Mouse (Mus musculus) kidney, adult 8-10 months (tissue): ENCODE measurements around the gene Psmb3.
"Not testable (repeated sequence)": the region's sequence is repeated elsewhere in the genome, so short reads cannot be mapped to it uniquely, and the experiment has no call there.

Source experiments
- DNase-seq, 2 experiments: peaks; one replicate each; pipeline ENCODE4 v3.0.0; 2022

Gene Psmb3

DNA sequence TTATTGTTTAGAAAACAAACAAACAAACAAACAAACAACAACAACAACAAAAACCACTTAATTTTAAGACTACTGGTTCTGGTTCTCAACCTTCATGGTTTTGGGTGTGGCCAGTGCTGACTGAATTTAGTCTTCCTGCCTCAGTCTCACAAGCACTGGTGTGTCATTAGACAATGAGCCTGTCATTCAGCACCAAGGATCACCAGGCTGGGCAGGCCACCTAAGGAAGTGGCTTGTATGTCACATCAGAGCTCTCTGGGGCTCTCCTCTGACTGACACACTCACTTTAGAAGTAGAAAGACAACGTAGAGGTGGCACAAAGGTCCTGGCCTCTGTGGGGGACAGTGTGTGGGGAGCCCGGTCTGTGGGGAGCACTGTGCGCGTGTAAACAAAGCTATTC, 15.8 kb downstream of the Psmb3 start:
- DNase-seq: no peak

DNA sequence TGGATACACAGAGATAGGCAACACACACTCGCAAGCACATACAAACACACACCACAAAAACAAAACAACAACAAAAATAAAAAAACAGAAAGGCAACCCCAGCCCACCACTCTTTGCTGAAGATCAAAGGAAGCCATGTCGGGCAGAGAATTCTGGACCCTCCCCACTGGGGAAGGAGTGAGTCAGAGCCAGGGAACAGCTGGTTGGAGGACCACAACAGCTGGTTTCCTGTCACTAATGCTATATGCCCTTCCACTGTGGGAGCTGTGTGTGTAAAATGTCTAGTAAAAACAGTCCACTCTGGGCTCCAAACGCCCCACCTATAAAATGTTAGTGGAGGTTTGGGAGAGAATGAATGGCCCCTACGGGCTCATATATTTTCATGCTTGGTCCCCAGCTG, 18.1 kb downstream of the Psmb3 start:
- DNase-seq: no peak

DNA sequence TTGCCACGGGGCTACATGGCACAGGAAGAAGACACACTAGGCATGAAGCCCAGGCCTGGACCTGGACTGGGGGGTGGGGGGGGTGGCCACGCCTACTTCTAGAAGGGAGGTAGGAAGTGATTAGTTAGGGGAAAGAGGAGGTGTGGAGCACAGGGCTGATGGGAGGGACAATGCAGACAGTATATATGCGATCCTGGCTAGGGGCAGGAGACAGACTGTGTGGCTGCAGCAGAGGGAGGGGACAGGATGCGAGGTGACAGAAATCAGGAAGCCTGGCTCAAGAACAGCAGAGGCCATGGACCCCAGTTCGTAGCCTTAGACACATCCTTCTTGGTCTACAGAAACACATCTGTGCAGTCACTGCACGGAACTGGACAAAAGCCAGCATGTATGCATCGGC, 20.5 kb downstream of the Psmb3 start:
- no peak for DNase-seq

DNA sequence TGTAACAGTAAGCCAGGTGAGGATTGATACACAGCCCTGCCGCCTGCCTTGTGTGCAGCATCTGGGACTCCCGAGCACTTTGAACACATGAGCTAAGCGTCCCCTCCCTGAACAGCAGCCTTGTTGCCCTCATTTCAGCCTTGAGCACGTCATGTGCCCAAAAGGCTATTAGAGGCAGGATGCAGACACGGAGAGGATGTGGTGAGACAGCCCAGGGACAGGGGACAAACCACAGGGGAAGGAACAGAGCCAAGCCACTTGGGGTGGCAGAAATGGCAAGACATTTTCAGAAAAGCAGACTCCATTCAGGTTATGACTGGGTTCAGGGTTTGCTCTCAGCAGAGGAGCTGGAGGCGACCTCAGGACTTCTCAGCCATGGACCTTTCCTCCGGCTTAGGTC, 25.1 kb downstream of the Psmb3 start:
- no peak for DNase-seq

DNA sequence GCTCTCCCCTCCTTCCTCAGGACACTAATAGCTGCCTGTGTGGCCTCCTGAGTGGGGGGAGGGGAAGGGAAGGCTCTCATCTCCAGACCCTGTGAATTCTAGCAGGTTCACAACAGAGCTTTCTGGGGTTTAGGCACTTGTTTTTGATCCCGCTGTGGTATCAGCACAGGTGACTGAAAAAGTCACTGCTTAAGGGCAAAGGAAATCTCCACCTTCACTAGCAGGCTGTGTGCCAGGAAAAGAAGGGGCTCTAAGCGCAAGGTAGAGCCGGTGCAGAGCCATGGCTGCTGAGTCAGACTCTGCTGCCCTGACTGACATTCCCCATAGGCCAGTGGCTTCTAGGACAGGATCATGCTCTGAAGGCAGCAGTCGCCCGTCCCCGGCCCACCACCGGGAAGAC, 25.5 kb downstream of the Psmb3 start:
- no peak for DNase-seq

DNA sequence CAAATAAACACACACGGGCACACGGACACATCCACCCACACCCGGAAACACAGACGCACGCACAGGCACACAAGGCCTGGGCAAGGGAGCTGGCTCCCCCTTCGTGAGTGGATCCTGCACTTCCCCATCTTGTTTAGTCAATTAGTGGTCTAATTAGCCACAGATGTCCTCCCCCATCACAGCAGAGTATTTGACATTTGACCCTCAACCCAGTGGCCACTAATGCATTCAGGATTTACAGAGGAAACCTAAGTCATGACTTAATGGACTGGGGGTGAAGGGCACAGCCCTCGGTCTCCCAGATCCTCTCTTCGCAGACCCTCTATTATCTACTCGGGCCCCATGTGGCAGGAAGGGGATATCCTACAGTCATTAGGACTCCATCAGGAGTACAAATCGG, 30.5 kb downstream of the Psmb3 start:
- no peak for DNase-seq

DNA sequence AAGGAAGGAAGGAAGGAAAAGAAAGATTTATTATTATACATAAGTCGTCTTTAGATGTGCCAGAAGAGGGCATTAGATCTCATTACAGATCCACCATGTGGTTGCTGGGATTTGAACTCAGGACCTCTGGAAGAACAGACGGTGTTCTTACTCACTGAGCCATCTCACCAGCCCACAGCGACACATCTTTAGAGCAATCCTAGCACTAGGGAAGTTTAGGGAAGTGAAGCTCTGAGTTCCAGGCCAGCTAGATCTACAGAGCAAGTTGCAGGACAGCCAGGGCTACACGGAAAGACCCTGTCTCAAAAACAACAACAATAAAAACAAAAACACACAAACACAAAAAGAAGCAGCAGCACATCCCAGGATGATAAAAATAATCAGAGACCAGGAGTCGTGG, 31.6 kb downstream of the Psmb3 start:
- not testable (repeated sequence) for DNase-seq

DNA sequence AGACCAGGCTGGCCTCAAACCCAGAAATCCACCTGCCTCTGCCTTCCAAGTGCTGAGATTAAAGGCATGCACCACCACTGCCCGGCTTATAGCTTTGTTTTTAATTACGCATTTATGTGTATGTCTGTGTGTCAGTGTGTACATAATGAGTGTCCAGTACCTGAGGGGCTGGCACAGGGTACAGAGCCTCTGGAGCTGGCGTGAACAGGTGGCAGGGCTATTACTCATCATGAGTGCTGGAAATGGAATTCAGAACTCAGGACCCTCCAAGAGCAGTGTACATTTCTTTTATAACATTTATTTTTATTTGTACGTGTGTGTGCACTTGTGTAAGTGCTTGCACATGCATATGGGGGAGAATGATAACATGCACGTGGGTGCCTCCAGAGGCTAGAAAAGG, 33.4 kb downstream of the Psmb3 start:
- DNase-seq: no peak

DNA sequence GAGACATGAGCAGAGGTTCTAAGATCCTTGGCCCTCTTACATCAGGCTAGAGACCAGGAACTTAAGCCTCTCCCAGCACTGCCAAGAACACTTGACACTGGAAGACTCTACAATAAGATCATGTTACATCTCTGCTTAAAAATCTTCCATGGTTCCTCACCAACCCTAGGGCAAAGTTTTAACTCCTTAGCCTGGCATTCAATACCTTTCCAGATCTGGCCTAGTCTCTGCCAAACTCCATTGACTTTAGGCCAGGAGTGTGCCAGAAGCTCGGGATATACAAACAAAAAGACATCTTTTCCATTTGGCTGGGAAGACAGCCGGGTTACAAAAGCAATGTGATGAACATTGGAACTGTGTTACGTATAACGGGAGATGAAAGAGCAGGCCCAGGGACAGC, 34.4 kb downstream of the Psmb3 start:
- DNase-seq: no peak

DNA sequence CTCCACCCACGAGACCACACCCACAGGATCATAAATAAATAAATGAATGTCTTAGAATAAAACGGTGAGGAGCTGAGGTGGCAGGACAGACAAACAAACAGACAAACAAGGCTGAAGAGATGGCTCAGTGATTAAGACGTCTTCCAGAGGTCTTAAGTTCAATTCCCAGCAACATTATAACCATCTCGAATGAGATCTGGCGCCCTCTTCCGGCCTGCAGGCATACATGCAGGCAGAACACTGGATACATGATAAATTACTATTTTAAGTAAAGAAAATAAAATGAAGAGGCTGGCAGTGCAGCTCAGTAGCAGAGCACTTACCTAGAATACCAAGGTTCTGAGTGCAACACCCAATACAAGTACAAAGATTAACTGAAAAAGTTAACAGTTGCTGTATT, 35.5 kb downstream of the Psmb3 start:
- DNase-seq: no peak

DNA sequence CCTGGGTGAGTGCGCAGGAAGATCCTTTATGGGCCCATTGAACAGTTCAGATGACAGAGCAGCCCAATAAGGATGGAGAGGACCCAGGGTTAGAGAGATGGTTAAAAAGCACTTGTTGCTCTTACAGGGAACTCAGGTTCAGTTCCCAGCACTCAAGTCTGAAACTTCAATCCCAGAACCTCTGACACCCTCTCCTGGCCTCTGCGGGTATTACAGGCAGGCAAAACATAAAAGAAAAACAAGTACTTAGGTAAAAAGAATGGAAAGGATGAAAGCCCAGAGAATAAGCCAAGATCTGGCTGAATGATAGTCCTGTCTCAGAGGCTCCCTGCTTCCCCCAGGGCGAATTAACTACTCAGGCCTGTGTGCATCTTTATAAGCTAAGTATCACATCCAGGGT, 36.0 kb downstream of the Psmb3 start:
- no peak for DNase-seq

DNA sequence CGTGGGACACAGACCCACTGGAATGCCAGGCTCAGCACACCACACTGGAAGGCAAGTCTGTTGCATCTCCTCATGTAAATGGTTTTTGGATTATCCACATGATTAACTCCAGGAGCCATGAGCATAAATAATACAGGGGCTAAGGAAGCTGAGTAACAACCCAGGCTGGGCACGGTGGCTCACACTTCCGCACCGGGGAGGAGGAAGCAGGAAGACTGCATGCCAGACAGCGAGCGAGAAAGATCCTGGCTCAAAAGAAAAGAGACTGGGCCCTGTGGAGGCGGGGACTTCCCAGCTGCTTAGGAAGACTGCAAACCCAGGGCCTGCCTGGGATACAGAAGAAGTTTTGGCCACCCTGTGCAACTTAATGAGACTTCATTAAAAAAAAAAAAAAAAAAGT, 37.0 kb downstream of the Psmb3 start:
- DNase-seq: peak; percentile 41 to 48

DNA sequence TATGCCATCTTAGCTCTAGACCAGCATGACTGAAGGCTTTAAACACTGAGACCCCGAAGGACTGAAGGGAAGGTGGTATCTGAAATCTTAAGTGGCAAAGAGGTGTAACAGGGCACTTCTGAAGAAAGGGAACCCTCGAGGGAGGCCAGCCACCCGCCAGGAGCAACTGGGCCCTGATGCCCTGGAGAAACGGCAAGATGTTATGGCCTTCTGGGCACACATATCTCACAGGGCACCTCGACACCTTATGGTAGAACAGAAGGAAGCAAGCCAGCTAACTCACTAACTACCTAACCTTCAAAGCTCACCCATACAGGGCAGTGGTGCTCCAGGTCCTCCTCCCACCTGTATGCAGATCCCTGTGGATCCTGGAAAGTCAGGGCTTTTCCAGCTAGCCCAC, 39.0 kb downstream of the Psmb3 start:
- no peak for DNase-seq

DNA sequence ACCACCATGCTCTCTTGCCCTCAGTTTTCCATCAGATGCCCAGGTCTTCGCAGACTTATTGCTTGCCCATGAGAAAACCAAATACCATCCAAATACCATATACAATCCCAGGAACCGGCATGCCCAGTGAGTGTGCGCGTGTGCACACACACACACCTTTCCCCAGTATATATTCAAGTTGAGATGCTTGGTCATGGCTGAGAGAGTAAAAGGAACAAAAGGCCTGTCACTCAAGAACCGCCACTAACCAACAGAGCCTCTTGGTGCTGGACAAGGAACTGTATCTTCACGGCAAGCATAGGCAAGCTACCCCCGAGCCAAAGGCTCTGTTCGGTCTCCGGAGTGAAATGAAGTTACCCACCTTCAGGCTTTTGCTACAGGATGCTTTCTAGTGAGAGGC, 39.4 kb downstream of the Psmb3 start:
- no peak for DNase-seq

DNA sequence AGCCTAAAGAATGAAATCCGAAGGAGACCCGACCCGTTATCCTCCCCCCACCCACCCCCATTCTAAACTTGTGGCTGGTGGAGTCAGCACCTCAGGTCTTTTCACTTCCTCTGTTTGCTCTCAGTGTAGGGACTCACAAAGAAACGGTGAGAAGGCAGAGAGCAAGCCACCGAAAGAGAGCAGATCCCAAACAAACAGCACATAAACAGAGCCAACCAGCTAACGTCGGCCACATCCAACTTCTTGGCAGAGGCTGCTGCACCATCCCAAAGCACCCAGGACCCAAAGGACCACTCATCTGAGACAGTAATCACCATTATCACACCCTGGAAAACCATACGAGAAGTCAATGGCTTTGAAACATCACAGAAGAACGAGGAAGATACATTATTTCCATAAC, 40.2 kb downstream of the Psmb3 start:
- no peak for DNase-seq

DNA sequence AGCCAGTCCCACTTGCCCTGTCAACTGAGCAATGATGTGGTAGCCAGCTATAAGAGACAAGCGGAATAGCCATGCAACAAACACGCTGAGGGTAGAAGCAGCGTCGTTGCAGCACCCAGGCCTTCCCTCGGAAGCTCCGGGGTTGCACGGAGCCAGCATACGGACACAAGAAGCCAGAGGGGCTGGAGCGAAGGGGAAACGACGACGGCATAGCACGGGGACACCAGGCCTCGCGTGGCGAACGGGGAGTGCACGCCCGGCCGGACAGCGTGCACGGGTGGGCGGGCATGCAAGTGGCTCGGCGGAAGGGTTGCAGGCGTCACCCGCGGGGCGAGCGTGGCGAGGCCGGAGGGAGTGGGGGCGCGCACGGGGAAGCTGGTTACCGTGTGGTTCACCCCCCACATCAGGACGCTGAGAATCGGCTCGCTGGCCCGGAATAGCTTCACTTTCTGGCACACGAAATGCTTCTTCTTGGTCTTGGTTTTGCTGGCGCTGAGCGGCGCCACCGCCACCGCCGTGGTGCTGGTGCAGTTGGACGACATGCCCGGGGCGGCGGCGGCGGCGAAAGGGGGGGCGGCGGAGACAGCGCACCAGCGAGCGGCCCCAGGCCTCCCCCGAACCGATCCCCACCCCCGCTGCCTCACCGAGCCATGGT, 41.0 kb downstream of the Psmb3 start, which contains the start of gene Pip4k2b:
Gene Pip4k2b, minus strand, starts transcription at position 642 of the 655 bp plus-strand sequence.
- no peak for DNase-seq

DNA sequence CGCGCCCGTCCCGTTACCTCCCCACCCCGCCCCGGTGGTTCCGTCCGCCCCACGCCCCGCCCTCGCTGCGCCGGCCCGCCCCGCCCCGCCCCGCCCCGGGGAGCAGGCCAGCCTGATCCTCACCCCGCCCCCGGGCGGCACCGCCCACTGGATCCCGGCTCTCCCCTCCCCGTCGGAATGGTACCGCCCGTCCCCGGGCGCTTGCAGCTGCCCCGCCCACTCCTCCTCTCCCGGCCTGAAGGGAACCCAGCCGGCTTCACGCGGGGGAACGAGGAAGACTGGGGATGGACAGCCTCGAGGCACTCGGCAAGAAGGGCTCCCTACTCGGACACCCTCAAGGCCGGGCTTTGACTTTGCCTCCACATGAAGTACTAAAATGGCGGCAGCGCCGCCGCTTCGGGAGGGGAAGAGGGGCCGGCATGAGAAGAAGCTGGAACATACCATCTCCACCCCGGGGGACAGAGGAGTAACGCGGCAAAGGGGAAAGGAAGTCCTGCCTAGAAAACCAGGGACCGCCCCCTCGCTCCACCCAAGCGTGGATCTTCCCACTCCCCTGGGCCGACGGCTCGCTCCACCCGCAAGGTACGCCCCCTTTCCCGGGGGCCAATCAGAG, 41.6 kb downstream of the Psmb3 start:
- peak; percentile 99 for DNase-seq

DNA sequence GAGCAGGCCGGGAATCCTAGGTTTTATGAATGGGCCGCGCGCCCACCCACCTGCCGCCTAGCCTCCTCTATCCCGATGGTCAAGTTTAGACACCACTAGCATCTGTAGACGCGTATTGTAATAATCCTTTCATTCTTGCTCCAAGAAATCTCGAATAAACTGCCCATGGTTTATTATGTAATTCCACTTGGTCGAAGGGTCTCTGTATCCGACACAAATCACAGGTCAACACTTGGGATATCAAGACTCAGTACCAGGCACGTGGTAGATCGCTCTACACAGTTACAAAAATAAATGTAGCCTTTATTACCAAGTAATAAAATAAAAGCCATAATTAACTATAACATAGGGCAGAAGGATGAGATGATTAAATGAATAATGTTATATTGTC, 42.1 kb downstream of the Psmb3 start:
- no peak for DNase-seq

DNA sequence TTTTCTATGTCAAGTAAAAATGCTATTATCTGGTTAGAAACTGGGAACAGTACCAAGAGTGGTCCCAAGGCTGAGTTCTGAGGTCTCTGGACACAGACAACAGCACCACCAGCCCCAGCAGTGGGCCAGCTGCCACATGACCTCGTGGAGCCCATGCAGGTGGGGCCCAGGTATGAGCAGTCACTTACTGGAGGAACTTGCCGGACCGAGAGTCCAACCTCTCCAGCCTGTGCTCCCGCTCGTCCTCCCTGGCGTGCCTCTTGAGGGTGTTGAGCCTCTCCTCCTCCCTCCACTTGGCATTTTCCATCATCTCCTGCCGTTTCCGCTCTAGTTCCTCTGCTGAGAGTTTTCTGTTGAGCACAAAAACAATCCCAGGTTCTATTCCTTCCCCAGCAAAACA, 44.6 kb downstream of the Psmb3 start:
- no peak for DNase-seq

DNA sequence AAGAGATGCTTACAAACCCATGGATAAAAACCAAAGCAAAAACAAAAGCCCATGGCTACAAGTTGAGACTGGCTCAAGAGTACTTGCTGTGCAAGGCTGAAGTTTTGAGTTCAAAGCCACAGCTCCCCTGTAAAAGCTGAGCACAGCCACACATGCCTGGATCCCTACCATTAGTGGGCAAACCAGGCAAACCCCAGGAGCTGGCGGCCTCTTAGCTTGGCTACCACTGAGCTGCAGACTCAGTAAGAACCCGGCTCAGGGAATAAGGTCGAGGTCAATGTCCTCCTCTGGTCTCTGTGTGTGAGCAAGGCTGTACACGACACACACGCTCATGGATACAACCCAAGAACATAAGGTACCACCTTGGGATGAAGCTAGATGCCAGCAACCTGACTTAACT, 45.3 kb downstream of the Psmb3 start:
- no peak for DNase-seq

DNA sequence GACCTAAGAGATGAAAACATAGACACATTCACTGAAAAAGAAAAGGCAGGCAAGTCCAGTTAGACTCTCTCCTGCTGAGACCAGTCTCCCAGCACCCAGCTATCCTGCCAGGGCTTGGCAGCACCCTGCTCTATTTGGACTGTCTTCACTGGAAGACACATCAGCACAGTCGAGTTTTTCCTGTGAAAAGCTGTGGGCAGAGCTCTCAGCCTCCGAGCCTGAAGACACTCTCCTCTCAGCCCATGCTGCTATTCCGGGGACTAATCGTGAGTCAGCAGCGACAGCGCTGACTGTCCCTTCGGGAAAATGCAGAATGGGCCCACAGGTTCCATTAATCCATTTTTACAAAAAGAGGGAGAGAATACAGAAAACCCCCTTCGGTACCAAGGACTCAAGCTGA, 50.1 kb downstream of the Psmb3 start:
- no peak for DNase-seq

DNA sequence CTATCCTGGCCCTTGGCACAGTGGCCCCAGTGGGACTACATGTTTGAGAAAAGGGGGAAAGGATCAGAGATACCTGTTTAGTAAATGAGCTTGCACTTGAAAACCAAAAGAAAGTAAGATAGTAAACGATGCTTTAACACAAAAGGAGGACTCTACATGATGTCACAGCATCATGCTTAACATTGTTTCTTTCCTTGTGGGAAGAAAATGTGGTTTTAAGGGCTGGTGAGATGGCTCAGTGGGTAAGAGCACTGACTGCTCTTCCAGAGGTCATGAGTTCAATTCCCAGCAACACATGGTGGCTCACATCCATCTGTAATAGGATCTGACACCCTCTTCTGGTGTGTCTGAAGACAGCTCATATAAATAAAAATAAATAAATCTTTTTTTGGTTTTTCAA, 54.9 kb downstream of the Psmb3 start:
- no peak for DNase-seq

DNA sequence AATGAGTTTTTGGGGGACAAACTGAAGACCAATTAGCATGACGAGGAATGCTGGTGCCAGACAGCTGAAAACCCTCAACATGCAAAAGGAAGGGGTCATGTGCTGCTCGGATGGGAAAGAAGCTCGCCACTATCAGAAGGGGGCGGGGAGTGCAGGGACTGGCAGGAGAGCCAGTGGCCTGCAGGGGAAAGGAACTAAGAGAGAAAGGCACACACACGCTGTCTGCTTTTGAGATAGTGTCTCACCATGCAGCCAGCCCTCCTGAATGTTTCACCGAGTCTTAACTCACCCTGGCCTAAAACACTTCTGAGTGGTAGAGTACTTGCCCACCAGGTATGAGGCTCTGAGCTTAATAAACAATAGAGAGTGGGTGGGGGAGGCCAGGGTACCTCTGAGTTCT, 55.7 kb downstream of the Psmb3 start:
- no peak for DNase-seq

DNA sequence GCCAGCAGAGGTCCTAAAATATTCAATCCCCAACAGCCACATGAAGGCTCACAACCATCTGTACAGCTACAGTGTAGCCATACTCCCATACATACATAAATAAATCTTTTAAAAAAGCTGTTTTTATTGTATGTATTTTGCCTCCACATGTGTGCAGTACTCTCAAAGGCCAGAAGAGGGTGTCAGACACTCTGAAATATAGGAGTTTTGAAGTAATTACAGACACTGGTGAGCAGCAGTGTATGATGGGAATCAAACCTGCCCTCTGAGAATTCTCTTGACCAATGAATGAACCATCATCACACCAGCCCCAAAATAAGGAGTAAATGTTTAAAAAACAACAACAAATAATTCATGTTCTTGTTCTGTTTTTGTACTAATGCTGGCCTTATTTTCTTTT, 58.4 kb downstream of the Psmb3 start:
- no peak for DNase-seq
